In the genomic region with DNA sequence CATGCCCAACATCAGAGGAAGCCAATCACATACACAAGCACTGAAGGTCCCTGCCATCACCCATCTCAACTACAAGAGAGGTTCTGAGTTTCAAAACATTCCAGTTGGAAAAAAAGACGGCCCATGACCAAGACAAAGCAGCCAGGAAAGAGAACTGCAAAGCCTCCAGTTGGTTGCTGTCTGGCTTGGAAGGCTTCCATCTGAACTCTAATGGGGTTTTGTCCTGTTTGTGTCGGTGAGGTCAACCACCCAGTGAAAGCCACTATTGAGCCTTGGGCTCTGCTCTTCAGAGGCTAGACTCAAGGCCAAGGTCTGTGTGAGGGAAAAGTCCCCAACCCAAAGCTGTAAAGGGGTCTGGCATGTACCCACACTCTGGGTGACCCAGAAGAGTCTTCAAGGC, we compare ENCODE assay signal across 22 mouse cellular contexts.
DNase-seq lines count a peak whose midpoint lies in the region; TF ChIP-seq lines count a peak whose summit lies in the region.
"Had no signal": no experiment of that assay in that cellular context is flagged by ENCODE, and none has a peak within 500 bp of the region (broad histone marks: within the 10 kb centered on the region; RNA-seq: fewer than 3 reads in every experiment).

No protein-coding gene starts in this region.

- no peaks in the 10 kb centered on the region for H3K79me2 ChIP-seq in heart, adult 2 months (replicated peaks; ENCODE audit: control insufficient read depth, insufficient read depth, low read length)

- H3K9ac ChIP-seq in heart, adult 2 months (ENCODE audit: low read depth, low read length) = no peak overlapping the region
- H3K9ac ChIP-seq: forebrain, embryonic 12.5 days; heart, embryonic 13.5 days; hindbrain, embryonic 13.5 days; lung, embryonic 15.5 days had no signal

- no peak for TF ChIP-seq CTCF in heart, adult 2 months (IDR thresholded peaks at IDR 0.05)

- H3K27ac ChIP-seq in heart, adult 2 months = no peak overlapping the region
- H3K27ac ChIP-seq: forebrain, embryonic 12.5 days; heart, embryonic 13.5 days; hindbrain, embryonic 13.5 days; lung, embryonic 15.5 days had no signal

- H3K36me3 ChIP-seq in heart, adult 2 months (ENCODE audit: control insufficient read depth, insufficient read depth, low read length) = no peaks in the 10 kb centered on the region
- H3K36me3 ChIP-seq: forebrain, embryonic 12.5 days; heart, embryonic 13.5 days; hindbrain, embryonic 13.5 days; lung, embryonic 15.5 days had no signal

- 47% methylated on average over 2 of the region's 2 CpGs for WGBS in heart, adult 2 months

- intact Hi-C loops in heart, adult 2 months (cut with DNase I) = loop anchor here (2.0 kb wide), 1 partner anchor 747 kb away; no protein-coding TSS in a partner anchor

- H3K27me3 ChIP-seq in heart, adult 2 months (ENCODE audit: control insufficient read depth, insufficient read depth, low read length) = no peaks in the 10 kb centered on the region
- H3K27me3 ChIP-seq: lung, embryonic 15.5 days had no signal

- TF ChIP-seq POLR2A in heart, adult 2 months (IDR thresholded peaks at IDR 0.05; ENCODE audit: insufficient read depth, low read depth, low read length) = no peak

- DNase-seq in cerebellum, postnatal 10 days = peak; percentile 53 to 55
- no peak for DNase-seq in cerebellum, adult 9-11 months
- DNase-seq in heart, postnatal 4 days = peak; percentile 25
- no peak for DNase-seq in heart, adult 2 months
- DNase-seq in kidney, postnatal 36 days = peak; percentile 25 to 28
- no peak for DNase-seq in kidney, adult 8-10 months
- peak; percentile 57 for DNase-seq in brain, adult 2 months (ENCODE audit: low read depth, low spot score)
- DNase-seq in urinary bladder, postnatal 25 days (ENCODE audit: low spot score) = no peak
- DNase-seq: adrenal gland, adult 2 months; cerebellum, adult 11-12 months; cerebellum, postnatal 14 days; gastrocnemius, postnatal 36 days; heart, postnatal 36 days; liver; right cerebral cortex, postnatal 25 days; spleen, adult 18-20 months; thymus, postnatal 14 days had no signal

- no peak overlapping the region for H3K4me3 ChIP-seq in heart, adult 2 months
- H3K4me3 ChIP-seq: erythroblast, embryonic 14.5 days; forebrain, embryonic 12.5 days; heart, embryonic 13.5 days; hindbrain, embryonic 13.5 days; lung, embryonic 15.5 days had no signal

- TF ChIP-seq EP300 in heart, adult 2 months (IDR thresholded peaks at IDR 0.05; ENCODE audit: insufficient read depth, low read depth, low read length) = no peak

- no peaks in the 10 kb centered on the region for H3K4me1 ChIP-seq in heart, adult 2 months (ENCODE audit: control insufficient read depth, insufficient read depth, low read length)
- H3K4me1 ChIP-seq: lung, embryonic 15.5 days had no signal

Comparison
In these comparisons a context has a peak if more than half of its experiments do, and no peak if none do; other contexts are left out.
1. DNase-seq: peak in cerebellum, postnatal 10 days (2 of 2), heart, postnatal 4 days (single experiment), kidney, postnatal 36 days (2 of 2) and brain, adult 2 months (single experiment); none in cerebellum, adult 9-11 months (single experiment), heart, adult 2 months (0 of 2), kidney, adult 8-10 months (0 of 2) and urinary bladder, postnatal 25 days (single experiment).